Mouse (Mus musculus): Measurements from ENCODE around the gene Nav2.

Gene Nav2

GRCm38 (mm10) chr7:49392180-49392579, 483.7 kb downstream of the Nav2 start:
- H3K27me3 ChIP-seq (ENCODE audit: insufficient read depth, low read length), result no peaks in the 10 kb centered on the region
- H3K4me3 ChIP-seq (replicated peaks; ENCODE audit: low read length), result no peak overlapping the region
- H3K9me3 ChIP-seq (ENCODE audit: low read length), result peaks cover 7% of the 10 kb centered on the region
- TF ChIP-seq POU5F1 (IDR thresholded peaks at IDR 0.05; ENCODE audit: borderline replicate concordance, low read length) (no peak), NANOG (IDR thresholded peaks at IDR 0.05; ENCODE audit: borderline replicate concordance, low read length) (no peak), CTCF (conservative IDR thresholded peaks at IDR 0.05; ENCODE audit: low read length) (no peak)
- peaks cover 15% of the 10 kb centered on the region for H3K4me1 ChIP-seq (replicated peaks; ENCODE audit: low read depth, low read length)
- no peaks in the 10 kb centered on the region for H3K36me3 ChIP-seq (ENCODE audit: insufficient read depth, low read length)

- Histone ChIP-seq H3K27me3 (ENCODE audit: insufficient read depth, low read length) (no peaks in the 10 kb centered on the region), H3K4me1 (replicated peaks; ENCODE audit: low read depth, low read length) (peaks cover 19% of the 10 kb centered on the region), H3K4me3 (replicated peaks; ENCODE audit: low read length) (no peak overlapping the region), H3K9me3 (ENCODE audit: low read length) (peaks cover 7% of the 10 kb centered on the region), H3K36me3 (ENCODE audit: insufficient read depth, low read length) (no peaks in the 10 kb centered on the region)
- TF ChIP-seq CTCF (conservative IDR thresholded peaks at IDR 0.05; ENCODE audit: low read length) (no peak), NANOG (IDR thresholded peaks at IDR 0.05; ENCODE audit: borderline replicate concordance, low read length) (no peak), POU5F1 (IDR thresholded peaks at IDR 0.05; ENCODE audit: borderline replicate concordance, low read length) (no peak)
Observed at GRCm38 (mm10) chr7:49392834-49393233, 484.3 kb downstream of the Nav2 start.

GRCm38 (mm10) chr7:49393857-49394256, 485.3 kb downstream of the Nav2 start:
- TF ChIP-seq NANOG (IDR thresholded peaks at IDR 0.05; ENCODE audit: borderline replicate concordance, low read length) (no peak), POU5F1 (IDR thresholded peaks at IDR 0.05; ENCODE audit: borderline replicate concordance, low read length) (no peak), CTCF (conservative IDR thresholded peaks at IDR 0.05; ENCODE audit: low read length) (no peak)
- H3K36me3 ChIP-seq (ENCODE audit: insufficient read depth, low read length), result no peaks in the 10 kb centered on the region
- no peaks in the 10 kb centered on the region for H3K27me3 ChIP-seq (ENCODE audit: insufficient read depth, low read length)
- H3K4me3 ChIP-seq (replicated peaks; ENCODE audit: low read length), result no peak overlapping the region
- H3K9me3 ChIP-seq (ENCODE audit: low read length), result peaks cover 7% of the 10 kb centered on the region
- peaks cover 21% of the 10 kb centered on the region for H3K4me1 ChIP-seq (replicated peaks; ENCODE audit: low read depth, low read length)

- H3K9me3 ChIP-seq (ENCODE audit: low read length), result peaks cover 7% of the 10 kb centered on the region
- no peak for TF ChIP-seq POU5F1 (IDR thresholded peaks at IDR 0.05; ENCODE audit: borderline replicate concordance, low read length)
- no peak for TF ChIP-seq NANOG (IDR thresholded peaks at IDR 0.05; ENCODE audit: borderline replicate concordance, low read length)
- no peak for TF ChIP-seq CTCF (conservative IDR thresholded peaks at IDR 0.05; ENCODE audit: low read length)
- peaks cover 42% of the 10 kb centered on the region for H3K4me1 ChIP-seq (replicated peaks; ENCODE audit: low read depth, low read length)
- H3K36me3 ChIP-seq (ENCODE audit: insufficient read depth, low read length), result no peaks in the 10 kb centered on the region
- H3K27me3 ChIP-seq (ENCODE audit: insufficient read depth, low read length), result no peaks in the 10 kb centered on the region
- H3K4me3 ChIP-seq (replicated peaks; ENCODE audit: low read length), result no peak overlapping the region
Observed at GRCm38 (mm10) chr7:49396202-49396601, 487.7 kb downstream of the Nav2 start.

GRCm38 (mm10) chr7:49397441-49398003, 489.0 kb downstream of the Nav2 start:
- H3K36me3 ChIP-seq (ENCODE audit: insufficient read depth, low read length), result no peaks in the 10 kb centered on the region

GRCm38 (mm10) chr7:49398020-49398516, 489.6 kb downstream of the Nav2 start:
- no peaks in the 10 kb centered on the region for H3K36me3 ChIP-seq (ENCODE audit: insufficient read depth, low read length)
- peaks cover 48% of the 10 kb centered on the region for H3K4me1 ChIP-seq (replicated peaks; ENCODE audit: low read depth, low read length)
- peaks cover 7% of the 10 kb centered on the region for H3K9me3 ChIP-seq (ENCODE audit: low read length)
- H3K27me3 ChIP-seq (ENCODE audit: insufficient read depth, low read length), result no peaks in the 10 kb centered on the region
- no peak overlapping the region for H3K4me3 ChIP-seq (replicated peaks; ENCODE audit: low read length)
- TF ChIP-seq NANOG (IDR thresholded peaks at IDR 0.05; ENCODE audit: borderline replicate concordance, low read length), result no peak
- TF ChIP-seq CTCF (conservative IDR thresholded peaks at IDR 0.05; ENCODE audit: low read length), result no peak
- no peak for TF ChIP-seq POU5F1 (IDR thresholded peaks at IDR 0.05; ENCODE audit: borderline replicate concordance, low read length)

More at GRCm38 (mm10) chr7:49397441-49398003, 489.0 kb downstream of the Nav2 start:
- peaks cover 7% of the 10 kb centered on the region for H3K9me3 ChIP-seq (ENCODE audit: low read length)
- H3K27me3 ChIP-seq (ENCODE audit: insufficient read depth, low read length), result no peaks in the 10 kb centered on the region
- no peak for TF ChIP-seq POU5F1 (IDR thresholded peaks at IDR 0.05; ENCODE audit: borderline replicate concordance, low read length)
- no peak for TF ChIP-seq NANOG (IDR thresholded peaks at IDR 0.05; ENCODE audit: borderline replicate concordance, low read length)
- TF ChIP-seq CTCF (conservative IDR thresholded peaks at IDR 0.05; ENCODE audit: low read length), result no peak
- no peak overlapping the region for H3K4me3 ChIP-seq (replicated peaks; ENCODE audit: low read length)
- H3K4me1 ChIP-seq (replicated peaks; ENCODE audit: low read depth, low read length), result peaks cover 48% of the 10 kb centered on the region

- H3K36me3 ChIP-seq (ENCODE audit: insufficient read depth, low read length), result no peaks in the 10 kb centered on the region
- TF ChIP-seq NANOG (IDR thresholded peaks at IDR 0.05; ENCODE audit: borderline replicate concordance, low read length) (no peak), CTCF (conservative IDR thresholded peaks at IDR 0.05; ENCODE audit: low read length) (peak; percentile 91), POU5F1 (IDR thresholded peaks at IDR 0.05; ENCODE audit: borderline replicate concordance, low read length) (no peak)
- peaks cover 48% of the 10 kb centered on the region for H3K4me1 ChIP-seq (replicated peaks; ENCODE audit: low read depth, low read length)
- no peaks in the 10 kb centered on the region for H3K27me3 ChIP-seq (ENCODE audit: insufficient read depth, low read length)
- peaks cover 7% of the 10 kb centered on the region for H3K9me3 ChIP-seq (ENCODE audit: low read length)
- H3K4me3 ChIP-seq (replicated peaks; ENCODE audit: low read length), result no peak overlapping the region
Observed at GRCm38 (mm10) chr7:49399314-49399713, 490.8 kb downstream of the Nav2 start.

- Histone ChIP-seq H3K9me3 (ENCODE audit: low read length) (no peaks in the 10 kb centered on the region), H3K36me3 (ENCODE audit: insufficient read depth, low read length) (no peaks in the 10 kb centered on the region), H3K27me3 (ENCODE audit: insufficient read depth, low read length) (no peaks in the 10 kb centered on the region), H3K4me3 (replicated peaks; ENCODE audit: low read length) (peak overlapping the region; percentile 69), H3K4me1 (replicated peaks; ENCODE audit: low read depth, low read length) (peaks cover 54% of the 10 kb centered on the region)
- TF ChIP-seq CTCF (conservative IDR thresholded peaks at IDR 0.05; ENCODE audit: low read length) (no peak), POU5F1 (IDR thresholded peaks at IDR 0.05; ENCODE audit: borderline replicate concordance, low read length) (no peak), NANOG (IDR thresholded peaks at IDR 0.05; ENCODE audit: borderline replicate concordance, low read length) (no peak)
Observed at GRCm38 (mm10) chr7:49400463-49400862, 491.9 kb downstream of the Nav2 start.

GRCm38 (mm10) chr7:49402526-49402925, 494.0 kb downstream of the Nav2 start:
- Histone ChIP-seq H3K9me3 (ENCODE audit: low read length) (no peaks in the 10 kb centered on the region), H3K4me1 (replicated peaks; ENCODE audit: low read depth, low read length) (peaks cover 51% of the 10 kb centered on the region), H3K27me3 (ENCODE audit: insufficient read depth, low read length) (no peaks in the 10 kb centered on the region), H3K4me3 (replicated peaks; ENCODE audit: low read length) (no peak overlapping the region), H3K36me3 (ENCODE audit: insufficient read depth, low read length) (no peaks in the 10 kb centered on the region)
- no peak for TF ChIP-seq CTCF (conservative IDR thresholded peaks at IDR 0.05; ENCODE audit: low read length)
- no peak for TF ChIP-seq POU5F1 (IDR thresholded peaks at IDR 0.05; ENCODE audit: borderline replicate concordance, low read length)
- TF ChIP-seq NANOG (IDR thresholded peaks at IDR 0.05; ENCODE audit: borderline replicate concordance, low read length), result no peak

All from E14TG2a.4 (cell line).